Mouse (Mus musculus) CH12.LX (cell line): ENCODE measurements around the gene Gadd45gip1. TPM values are rescaled to one million over a fixed set of nuclear protein-coding genes. Genes with fewer than 3 reads are reported as not detected.

Source experiments
- DNase-seq: peaks from one replicate; pipeline ENCODE4 v3.0.0-alpha.2; 2013; ENCODE audit errors: extremely low read depth
- H3K27ac ChIP-seq: 2 replicates; pipeline ENCODE4 v1.5.1; 2012; ENCODE audit warnings: low read depth, mild to moderate bottlenecking, control low read depth, moderate library complexity; ENCODE audit not compliant: insufficient read depth
- H3K27me3 ChIP-seq: replicated peaks from 2 replicates; pipeline ENCODE3; 2012; ENCODE audit warnings: inconsistent platforms
- H3K36me3 ChIP-seq, 2 experiments: replicated peaks in 1 of 2; 2 replicates each; pipeline versions ENCODE3 to v1.6.1; 2012; ENCODE audit warnings: inconsistent platforms in 1 of 2, low read length in 1 of 2, mild to moderate bottlenecking in 1 of 2, mixed read lengths in 1 of 2, moderate library complexity in 1 of 2; ENCODE audit not compliant: control insufficient read depth in 1 of 2, insufficient read depth in 1 of 2
- H3K4me1 ChIP-seq, 2 experiments: 2 replicates each; pipeline ENCODE4 v1.6.1; 2012; ENCODE audit warnings: inconsistent platforms in 1 of 2, moderate library complexity in 1 of 2; ENCODE audit not compliant: insufficient read depth in 2 of 2, control insufficient read depth in 1 of 2
- H3K4me2 ChIP-seq: 2 replicates; pipeline ENCODE4 v1.6.1; 2012; ENCODE audit warnings: low read depth, mild to moderate bottlenecking, control low read depth; ENCODE audit not compliant: poor library complexity, insufficient read depth, severe bottlenecking
- H3K4me3 ChIP-seq, 3 experiments: fragments of 150-350 bp in 1 of 3; sonication (generic) in 1 of 3; replicated peaks in 1 of 3; 2 replicates each; pipeline versions ENCODE3 to v1.5.1; 2011 to 2012; ENCODE audit warnings: low read depth in 2 of 3, low read length in 2 of 3, mild to moderate bottlenecking in 2 of 3, moderate library complexity in 2 of 3, control low read depth in 1 of 3, improper control_type of control experiment in 1 of 3, inconsistent platforms in 1 of 3, mixed read lengths in 1 of 3; ENCODE audit not compliant: poor library complexity in 1 of 3
- H3K79me2 ChIP-seq: replicated peaks from 2 replicates; pipeline ENCODE4 v1.6.1; 2012; ENCODE audit warnings: mild to moderate bottlenecking, moderate library complexity; ENCODE audit not compliant: control insufficient read depth, poor library complexity, insufficient read depth, severe bottlenecking; ENCODE audit errors: extremely low read depth
- H3K9ac ChIP-seq: 2 replicates; pipeline ENCODE4 v1.6.1; 2012; ENCODE audit warnings: low read depth, mild to moderate bottlenecking, control low read depth, moderate library complexity; ENCODE audit not compliant: insufficient read depth
- H3K9me3 ChIP-seq: replicated peaks from 2 replicates; pipeline ENCODE3; 2012; ENCODE audit warnings: low read length, inconsistent platforms, mixed read lengths
- BHLHE40 ChIP-seq: IDR thresholded peaks from 2 replicates; pipeline ENCODE4 v1.6.1; 2011; ENCODE audit warnings: mild to moderate bottlenecking, low read depth, low read length, improper control_type of control experiment
- CHD2 ChIP-seq: IDR thresholded peaks from 2 replicates; pipeline ENCODE4 v1.6.1; 2011; ENCODE audit warnings: low read length, improper control_type of control experiment
- E2F4 ChIP-seq: IDR thresholded peaks from 2 replicates; pipeline ENCODE4 v1.6.1; 2011; ENCODE audit warnings: low read depth, low read length, improper control_type of control experiment; ENCODE audit not compliant: insufficient replicate concordance
- EP300 ChIP-seq: IDR thresholded peaks from 2 replicates; pipeline ENCODE4 v1.6.1; 2011; ENCODE audit warnings: low read length, improper control_type of control experiment
- ETS1 ChIP-seq: conservative IDR thresholded peaks from 2 replicates; pipeline ENCODE4 v1.6.1; 2012; ENCODE audit warnings: low read depth, mild to moderate bottlenecking, inconsistent platforms, low read length, improper control_type of control experiment, moderate library complexity
- HCFC1 ChIP-seq: IDR thresholded peaks from 2 replicates; pipeline ENCODE4 v1.6.1; 2012; ENCODE audit warnings: low read depth, mild to moderate bottlenecking, inconsistent platforms, low read length, improper control_type of control experiment
- IRF4 ChIP-seq: IDR thresholded peaks from 2 replicates; pipeline ENCODE4 v1.6.1; 2014; ENCODE audit warnings: low read depth, mild to moderate bottlenecking, inconsistent platforms, low read length, improper control_type of control experiment
- JUN ChIP-seq: IDR thresholded peaks from 2 replicates; pipeline ENCODE4 v1.6.1; 2011; ENCODE audit warnings: low read depth, mild to moderate bottlenecking, low read length, improper control_type of control experiment, moderate library complexity; ENCODE audit not compliant: insufficient read depth
- JUND ChIP-seq: conservative IDR thresholded peaks from 2 replicates; pipeline ENCODE4 v1.6.1; 2011; ENCODE audit warnings: low read depth, low read length, improper control_type of control experiment
- MAFK ChIP-seq: IDR thresholded peaks from 2 replicates; pipeline ENCODE4 v1.6.1; 2011; ENCODE audit warnings: low read length, improper control_type of control experiment; ENCODE audit not compliant: insufficient replicate concordance
- MAZ ChIP-seq: IDR thresholded peaks from 2 replicates; pipeline ENCODE4 v1.6.1; 2012; ENCODE audit warnings: low read depth, mild to moderate bottlenecking, inconsistent platforms, low read length, improper control_type of control experiment, moderate library complexity
- MYC ChIP-seq: IDR thresholded peaks from 2 replicates; pipeline ENCODE4 v1.6.1; 2011; ENCODE audit warnings: low read depth, mild to moderate bottlenecking, improper control_type of control experiment, low read length
- NELFE ChIP-seq: IDR thresholded peaks from 2 replicates; pipeline ENCODE4 v1.6.1; 2011; ENCODE audit warnings: low read depth, low read length, improper control_type of control experiment
- NRF1 ChIP-seq: IDR thresholded peaks from 2 replicates; pipeline ENCODE4 v1.6.1; 2014; ENCODE audit warnings: low read depth, mild to moderate bottlenecking, inconsistent platforms, low read length, improper control_type of control experiment, moderate library complexity
- POLR2A ChIP-seq: IDR thresholded peaks from 2 replicates; pipeline ENCODE4 v1.6.1; 2011; ENCODE audit warnings: low read depth, mild to moderate bottlenecking, improper control_type of control experiment, low read length
- POLR2AphosphoS2 ChIP-seq: IDR thresholded peaks from 2 replicates; pipeline ENCODE4 v1.6.1; 2011; ENCODE audit warnings: low read depth, low read length, improper control_type of control experiment
- RAD21 ChIP-seq: IDR thresholded peaks from 2 replicates; pipeline ENCODE4 v1.6.1; 2011; ENCODE audit warnings: low read depth, mild to moderate bottlenecking, low read length, improper control_type of control experiment, moderate library complexity
- RCOR1 ChIP-seq: conservative IDR thresholded peaks from 2 replicates; pipeline ENCODE4 v1.6.1; 2012; ENCODE audit warnings: low read depth, mild to moderate bottlenecking, inconsistent platforms, low read length, improper control_type of control experiment
- SIN3A ChIP-seq: IDR thresholded peaks from 2 replicates; pipeline ENCODE4 v1.6.1; 2012; ENCODE audit warnings: low read length, improper control_type of control experiment, inconsistent platforms
- SMC3 ChIP-seq: IDR thresholded peaks from 2 replicates; pipeline ENCODE4 v1.6.1; 2011; ENCODE audit warnings: low read depth, low read length, improper control_type of control experiment
- TCF12 ChIP-seq: IDR thresholded peaks from 2 replicates; pipeline ENCODE4 v1.6.1; 2014; ENCODE audit warnings: low read depth, mild to moderate bottlenecking, inconsistent platforms, low read length, improper control_type of control experiment
- UBTF ChIP-seq: IDR thresholded peaks from 2 replicates; pipeline ENCODE4 v1.6.1; 2012; ENCODE audit warnings: low read depth, mild to moderate bottlenecking, inconsistent platforms, low read length, improper control_type of control experiment, moderate library complexity
- ZC3H11A ChIP-seq: IDR thresholded peaks from 2 replicates; pipeline ENCODE4 v1.6.1; 2012; ENCODE audit warnings: low read depth, mild to moderate bottlenecking, inconsistent platforms, low read length, improper control_type of control experiment
- ZKSCAN1 ChIP-seq: IDR thresholded peaks from 2 replicates; pipeline ENCODE4 v1.6.1; 2012; ENCODE audit warnings: low read depth, inconsistent platforms, low read length, improper control_type of control experiment, borderline replicate concordance
- ZNF384 ChIP-seq: IDR thresholded peaks from 2 replicates; pipeline ENCODE4 v1.6.1; 2012; ENCODE audit warnings: low read depth, low read length, improper control_type of control experiment, inconsistent platforms
- dilution Hi-C: fragments of 300-500 bp; cut with MboI; formaldehyde crosslinking; loops from 2 replicates; pipeline ENCODE4 v1.14.3; 2020; ENCODE audit warnings: low sequenced_read_pairs; ENCODE audit not compliant: extremely low pct_unique_long_range_greater_than_20kb, extremely low pct_ligation_motif_present
- in situ Hi-C: fragments of 300-500 bp; cut with MboI; formaldehyde crosslinking; loops from 3 replicates; pipeline ENCODE4 v1.14.3; 2019; ENCODE audit warnings: low sequenced_read_pairs, low pct_ligation_motif_present, low pct_unique_long_range_greater_than_20kb, mixed read lengths
- polyA plus RNA-seq: library from polyadenylated mRNA; unstranded; fragments of >175 nt; gene quantifications from 2 replicates; pipeline ENCODE4 v1.2.1, GENCODE M21; 2012; ENCODE audit warnings: low read depth; ENCODE audit not compliant: insufficient read length
- total RNA-seq, 2 experiments: library from RNA; depleted of rRNA; stranded (reverse); fragments of 300-350 nt in 1 of 2; fragments of >200 nt in 1 of 2; gene quantifications; 2 replicates each; pipeline ENCODE4 v1.2.3; 2012 to 2014

Gadd45gip1 gene
- total and polyA plus RNA-seq, 3 experiments, result 53.6 to 57.6 (median 56.6) TPM

DNA sequence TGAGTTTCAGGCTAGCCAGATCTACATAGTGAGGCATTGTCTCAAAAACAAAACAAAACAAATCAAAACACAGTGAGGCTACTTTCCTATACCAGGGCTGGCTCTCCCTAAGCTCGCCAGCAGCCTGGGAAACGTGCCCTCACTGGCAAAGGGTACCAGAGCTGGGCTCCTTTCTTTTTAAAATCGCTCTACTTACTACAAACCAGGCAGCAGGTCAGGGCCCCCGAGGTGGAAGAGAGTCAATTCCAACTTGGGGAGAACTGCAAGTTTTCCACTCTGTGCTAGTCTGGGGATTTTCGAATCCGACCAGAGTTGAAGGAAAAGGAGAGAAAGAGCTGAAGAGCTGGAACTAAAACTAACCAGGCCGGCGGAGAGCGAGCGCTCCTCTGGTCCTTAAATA is 48.6 kb upstream of the Gadd45gip1 start:
- Histone ChIP-seq H3K27ac (no peak overlapping the region), H3K79me2 (no peaks in the 10 kb centered on the region), H3K27me3 (peaks cover 93% of the 10 kb centered on the region), H3K4me1 (no peaks in the 10 kb centered on the region), H3K4me3 (no peak overlapping the region), H3K9me3 (no peaks in the 10 kb centered on the region), H3K36me3 (no peaks in the 10 kb centered on the region), H3K9ac (no peak overlapping the region), H3K4me2 (no peak overlapping the region)
- dilution Hi-C loops (no loop called here), in situ Hi-C loops (no loop called here)
- DNase-seq, result no peak
- TF ChIP-seq RAD21, result no peak
- TF ChIP-seq POLR2AphosphoS2, result no peak
- no peak for TF ChIP-seq SMC3
- no peak for TF ChIP-seq POLR2A
- TF ChIP-seq EP300, result no peak
- TF ChIP-seq BHLHE40, result no peak
- TF ChIP-seq MAZ, result no peak
- TF ChIP-seq JUN, result no peak
- TF ChIP-seq ZC3H11A, result no peak
- no peak for TF ChIP-seq NRF1
- TF ChIP-seq MAFK, result no peak
- TF ChIP-seq ZNF384, result no peak
- TF ChIP-seq UBTF, result no peak

DNA sequence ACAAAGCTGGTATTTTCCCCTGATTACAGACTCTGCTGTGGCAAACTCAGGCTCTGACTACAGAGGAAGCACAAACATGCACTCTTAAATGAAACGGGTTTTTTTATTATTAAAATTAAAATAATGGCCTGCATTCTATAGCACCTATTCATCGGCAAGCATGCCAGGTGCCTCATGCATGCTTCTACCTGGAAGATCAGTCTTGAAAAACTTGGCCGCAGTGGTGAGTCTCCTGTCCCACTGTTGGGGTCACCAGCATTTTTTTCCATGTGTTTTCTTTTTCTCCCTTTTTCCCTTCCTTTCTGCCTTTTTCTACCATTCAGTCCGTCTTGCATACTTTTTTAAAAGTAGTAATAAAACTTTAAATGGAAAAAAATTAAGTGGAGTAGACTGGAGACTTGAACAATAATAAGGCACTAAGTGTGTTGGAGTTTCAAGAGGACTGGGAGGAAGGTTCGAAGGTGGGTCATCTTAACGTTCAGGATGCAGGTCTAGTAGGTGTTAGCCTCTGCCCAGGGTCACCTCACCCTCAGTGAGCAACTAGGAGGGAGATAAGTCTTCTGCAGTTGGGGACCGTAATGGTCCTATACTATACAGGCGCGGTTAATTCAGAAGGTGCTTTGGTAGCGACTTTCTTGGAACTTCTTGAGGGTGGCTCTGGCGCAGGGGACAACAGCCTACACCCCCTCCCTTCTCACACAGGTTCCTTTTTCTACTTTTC is 48.0 kb upstream of the Gadd45gip1 start:
- Histone ChIP-seq H3K9me3 (no peaks in the 10 kb centered on the region), H3K4me2 (no peak overlapping the region), H3K36me3 (no peaks in the 10 kb centered on the region), H3K27ac (no peak overlapping the region), H3K79me2 (no peaks in the 10 kb centered on the region), H3K4me3 (no peak overlapping the region), H3K9ac (no peak overlapping the region), H3K27me3 (peaks cover 93% of the 10 kb centered on the region), H3K4me1 (no peaks in the 10 kb centered on the region)
- TF ChIP-seq SIN3A (no peak), JUND (no peak), NELFE (no peak), ETS1 (no peak), HCFC1 (no peak), RCOR1 (no peak), RAD21 (no peak), POLR2A (no peak), E2F4 (no peak), CHD2 (no peak), BHLHE40 (no peak), IRF4 (no peak), MAZ (no peak), TCF12 (no peak), ZKSCAN1 (no peak), MYC (no peak), ZC3H11A (no peak)
- in situ Hi-C loops (no loop called here), dilution Hi-C loops (no loop called here)
- no peak for DNase-seq
